Mouse (Mus musculus): Measurements from ENCODE around the gene Grid1.
A peak's percentile ranks its signal among the peaks of the same experiment; 100 is the strongest.

The Grid1 gene

DNA sequence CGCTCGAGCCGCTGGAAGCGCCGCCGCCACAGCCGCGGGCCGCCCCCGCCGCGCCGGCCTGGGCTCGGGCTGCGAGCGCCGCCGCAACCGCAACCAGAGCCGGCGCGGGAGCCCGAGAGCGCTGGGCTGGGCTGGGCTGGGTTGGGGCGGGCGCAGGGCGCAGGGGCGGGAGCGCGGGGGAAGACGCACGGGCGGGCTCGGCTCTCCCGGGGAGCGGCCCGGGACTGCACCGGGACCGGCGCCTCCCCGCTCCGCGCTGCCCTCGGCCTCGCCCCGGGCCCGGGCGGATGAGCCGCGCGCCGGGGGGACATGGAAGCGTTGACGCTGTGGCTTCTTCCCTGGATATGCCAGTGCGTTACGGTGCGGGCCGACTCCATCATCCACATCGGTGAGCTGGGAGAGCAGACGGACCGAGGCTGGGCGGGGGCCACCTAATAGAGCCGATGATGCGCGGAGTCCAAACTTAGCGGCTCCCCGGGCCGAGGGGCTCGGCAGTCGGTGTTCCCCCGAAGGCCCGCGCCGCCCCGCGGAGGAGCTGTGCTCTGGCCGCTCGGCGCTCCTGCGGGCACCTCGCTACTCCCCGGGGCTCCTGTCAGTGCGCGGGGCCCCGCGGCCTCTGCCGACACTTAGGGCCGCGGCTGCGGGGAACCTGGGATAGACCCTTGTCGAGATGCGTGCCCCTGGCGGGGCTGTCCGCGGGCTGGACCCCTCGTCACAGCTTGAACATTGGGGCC, at the start of gene Grid1:
Gene Grid1, plus strand, starts transcription at position 190 of the 734 bp plus-strand sequence.
- DNase-seq = peak; percentile 74

DNA sequence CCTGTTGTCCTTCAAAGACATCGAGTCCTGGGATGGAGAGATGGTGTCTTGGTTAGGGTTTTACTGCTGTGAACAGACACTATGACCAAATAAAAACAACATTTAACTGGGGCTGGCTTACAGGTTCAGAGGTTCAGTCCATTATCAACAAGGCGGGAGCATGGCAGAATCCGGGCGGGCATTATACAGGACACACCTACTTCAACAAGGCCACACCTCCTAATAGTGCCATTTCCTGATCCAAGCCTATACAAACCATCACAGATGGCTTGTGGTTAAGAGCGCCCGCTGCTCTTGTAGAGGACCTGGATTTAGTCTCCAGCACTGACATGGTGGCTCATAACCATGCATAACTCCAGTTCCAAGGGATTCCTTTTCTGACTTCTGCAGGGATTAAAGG, 49.4 kb upstream of the Grid1 start:
- no peak for DNase-seq

DNA sequence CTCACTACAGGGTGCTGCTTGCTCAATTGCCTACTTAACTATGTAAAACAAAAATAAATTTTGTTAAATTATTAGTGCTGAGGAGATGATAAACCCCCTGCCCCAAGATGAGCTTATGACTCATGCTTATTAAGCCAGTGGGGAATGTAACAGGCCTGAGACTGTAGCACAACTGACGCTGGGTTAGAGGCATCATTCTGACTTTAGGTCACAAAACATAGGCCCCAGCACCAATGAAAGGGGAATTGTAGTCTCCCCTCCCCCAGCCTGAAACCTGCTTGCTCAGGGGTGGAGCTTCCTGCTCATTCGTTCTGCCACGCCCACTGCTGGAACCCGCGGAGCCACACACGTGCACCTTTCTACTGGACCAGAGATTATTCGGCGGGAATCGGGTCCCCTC, 48.3 kb upstream of the Grid1 start:
- DNase-seq = no peak

DNA sequence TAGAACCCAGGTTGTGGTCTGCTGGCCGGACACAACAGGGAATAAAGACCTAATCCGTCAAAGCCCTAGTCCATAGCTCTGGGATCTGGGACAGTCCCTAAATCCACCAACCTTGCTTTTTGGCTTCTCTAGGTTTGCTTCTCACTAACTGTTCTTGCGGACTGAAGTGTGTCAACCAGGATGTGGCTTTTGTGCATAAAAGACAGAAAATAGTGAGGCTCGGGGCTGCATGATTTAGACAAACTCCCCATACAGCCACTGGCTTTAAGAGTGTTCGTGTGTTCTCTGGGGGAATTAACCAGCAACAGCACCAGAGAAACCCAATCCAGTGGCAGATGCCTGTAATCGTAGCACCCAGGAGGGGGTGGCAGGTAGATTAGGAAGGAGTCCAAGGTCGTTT, 47.8 kb upstream of the Grid1 start:
- no peak for DNase-seq

DNA sequence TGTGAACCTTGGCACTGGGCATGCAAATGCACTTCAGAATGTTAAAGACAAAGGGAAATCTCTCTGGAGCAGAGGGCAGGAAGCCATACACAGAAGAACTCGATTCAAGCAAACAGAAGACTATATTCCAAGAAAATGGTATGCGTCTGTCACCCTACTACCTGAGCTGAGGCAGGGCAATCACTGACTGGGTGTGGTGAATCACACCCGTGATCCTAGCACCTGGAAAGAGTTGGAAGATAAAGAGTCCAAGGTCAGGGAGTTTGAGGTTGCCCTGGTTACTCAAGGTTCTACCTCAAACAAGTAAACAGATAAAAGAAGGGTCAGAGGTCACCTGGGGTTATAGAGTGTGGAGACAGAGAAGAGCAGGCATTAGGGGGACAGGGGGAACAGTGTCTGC, 46.2 kb upstream of the Grid1 start:
- DNase-seq = no peak

DNA sequence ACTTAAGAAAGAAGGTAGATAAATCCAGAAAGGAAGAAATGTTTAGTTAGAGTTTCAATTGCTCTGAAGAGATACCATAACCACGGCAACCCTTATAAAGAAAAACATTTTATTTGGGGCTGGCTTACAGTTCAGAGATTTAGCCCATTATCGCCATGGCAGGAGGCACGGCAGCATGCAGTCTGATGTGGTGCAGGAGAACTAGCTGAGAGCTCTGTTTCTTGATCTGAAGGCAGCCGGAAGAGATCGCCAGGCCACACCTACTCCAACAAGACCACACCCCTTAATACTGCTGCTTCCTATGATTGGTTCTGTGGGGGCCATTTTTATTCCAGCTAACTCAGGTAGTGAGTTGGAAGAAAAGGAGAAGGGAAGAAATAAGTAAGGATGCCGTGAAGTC, 45.7 kb upstream of the Grid1 start:
- DNase-seq = no peak

DNA sequence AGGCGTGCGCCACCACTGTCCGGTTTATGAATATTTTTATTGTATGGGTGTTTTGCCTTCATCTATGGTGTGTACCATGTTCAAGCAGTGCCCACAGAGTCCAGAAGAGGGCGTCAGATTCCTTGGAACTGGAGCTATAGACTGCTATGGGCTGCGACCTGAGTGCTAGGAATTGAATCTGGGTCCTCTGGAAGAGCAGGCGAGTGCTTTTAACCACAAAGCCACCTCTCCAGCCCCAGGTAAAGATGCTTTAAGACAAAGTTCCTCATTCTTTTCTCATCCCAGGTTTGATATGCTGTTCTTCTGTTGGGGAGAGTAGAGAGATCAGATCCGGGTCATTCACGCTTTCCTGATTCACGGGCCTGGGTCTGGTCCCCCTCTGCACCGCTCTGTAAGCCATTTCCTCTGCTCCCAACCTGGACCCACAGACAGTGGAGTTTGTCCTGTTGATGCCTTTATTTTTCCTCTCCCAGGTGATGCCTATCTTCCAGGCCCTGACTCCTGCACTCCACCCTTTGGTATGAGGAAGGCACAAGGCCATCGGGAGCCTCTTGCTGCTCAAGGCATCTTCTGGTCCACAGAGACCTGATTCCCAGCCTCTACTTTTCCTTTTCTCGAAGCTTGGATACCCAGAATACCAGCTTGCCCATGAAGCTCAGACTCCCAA, 43.1 kb upstream of the Grid1 start:
- no peak for DNase-seq

DNA sequence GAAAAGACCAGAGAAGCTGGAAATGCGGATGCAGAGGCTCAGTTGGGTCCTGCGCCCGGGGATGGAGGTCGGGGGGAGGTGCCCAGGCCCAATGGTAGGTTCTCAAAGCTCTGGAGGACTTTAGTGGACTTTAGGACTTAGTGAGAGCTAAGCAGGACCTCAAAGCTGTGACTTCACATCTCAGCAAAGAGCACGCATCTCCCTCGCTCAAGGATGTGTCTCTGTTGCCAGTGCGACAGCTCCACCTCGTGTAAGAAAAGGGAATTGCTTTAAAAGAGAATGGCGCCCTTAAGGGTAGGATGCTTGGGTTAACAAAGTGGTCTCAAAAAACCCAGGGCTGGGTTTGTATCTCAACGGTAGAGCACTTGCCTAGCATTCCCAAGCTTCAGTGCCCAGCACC, 42.1 kb upstream of the Grid1 start:
- no peak for DNase-seq

DNA sequence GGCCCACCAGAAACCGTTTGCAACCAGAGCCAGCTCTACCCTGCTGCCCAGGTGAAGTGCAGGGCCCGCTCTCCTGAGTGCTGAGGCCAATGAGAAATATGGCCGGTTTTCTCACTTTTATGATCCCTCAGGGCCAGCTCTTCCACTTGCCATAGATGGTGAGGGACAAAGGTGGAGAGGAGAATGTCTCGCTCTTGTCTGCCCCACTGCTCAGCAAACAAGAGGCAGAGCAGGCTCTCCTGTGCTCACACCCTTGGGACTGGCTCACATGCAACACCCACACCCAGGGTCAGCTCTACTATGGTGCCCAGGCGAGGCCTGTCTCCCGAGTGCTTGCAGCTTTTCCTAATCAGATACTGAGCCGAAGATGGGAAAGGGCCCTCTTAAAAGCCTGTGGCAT, 41.1 kb upstream of the Grid1 start:
- DNase-seq = no peak

DNA sequence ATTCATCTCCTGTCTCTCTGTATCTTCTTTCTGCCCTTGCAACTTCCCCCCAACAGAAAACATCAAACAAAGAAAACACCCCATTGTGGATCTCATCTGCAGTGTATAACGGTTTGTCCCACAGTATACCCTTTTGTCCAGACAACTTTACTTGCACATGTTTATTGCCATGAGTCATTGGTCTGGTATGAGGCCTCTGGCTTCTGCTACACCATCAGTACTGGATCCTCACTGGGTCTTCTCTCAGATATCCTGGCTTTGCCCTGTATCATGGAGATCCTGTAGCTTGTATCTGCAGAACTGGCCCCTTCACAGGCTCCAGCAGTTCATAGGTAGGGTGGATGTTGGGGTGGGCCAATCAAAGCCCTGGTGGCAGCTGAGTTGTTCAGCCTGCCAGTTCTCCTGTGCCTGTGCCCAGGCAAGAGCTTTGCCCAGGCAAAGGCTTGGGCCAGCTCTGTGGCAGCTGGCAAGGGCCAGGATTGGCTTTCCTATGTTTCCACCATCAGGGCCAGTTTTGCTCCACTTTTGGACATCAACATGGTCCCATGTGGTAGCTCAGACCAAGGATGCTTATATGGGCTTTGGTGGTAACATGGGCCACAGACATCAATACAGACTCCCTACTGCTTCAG, 26.4 kb upstream of the Grid1 start:
- no peak for DNase-seq

DNA sequence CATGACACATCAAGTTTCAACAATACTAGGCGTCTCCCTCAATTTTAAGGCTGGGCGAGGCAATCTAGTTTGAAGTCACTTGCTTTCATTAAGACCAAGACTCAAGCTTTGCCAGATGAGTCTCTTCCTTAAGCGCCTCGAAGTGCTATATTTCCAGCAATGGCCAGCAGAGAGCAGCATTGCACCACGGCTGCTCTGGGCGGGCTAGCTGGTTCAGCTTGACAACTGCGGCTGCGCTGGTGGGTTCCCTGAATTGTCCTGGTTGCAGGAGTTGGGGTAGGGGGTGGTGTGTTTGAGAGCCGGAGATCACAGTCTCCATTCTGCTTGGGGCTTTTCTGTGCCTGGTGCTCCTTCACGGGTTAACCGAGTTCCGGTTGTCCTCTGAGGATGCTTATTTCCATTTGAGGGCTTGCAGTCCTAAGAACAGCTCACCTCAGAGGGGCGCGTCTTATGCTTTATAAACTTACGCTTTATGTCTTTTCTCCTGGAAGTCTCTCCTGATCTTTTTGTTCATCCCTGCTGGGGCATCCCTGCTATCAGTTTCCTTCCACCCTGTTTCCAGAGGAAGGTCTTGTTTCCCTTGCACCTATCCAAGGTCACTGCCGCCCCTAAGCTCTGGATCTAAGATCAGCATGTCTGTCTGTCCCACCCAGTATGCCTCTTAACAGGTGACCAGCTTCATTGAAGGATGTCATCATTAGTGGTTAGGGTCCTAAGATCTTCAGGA, 9.0 kb upstream of the Grid1 start:
- peak; percentile 81 for DNase-seq

DNA sequence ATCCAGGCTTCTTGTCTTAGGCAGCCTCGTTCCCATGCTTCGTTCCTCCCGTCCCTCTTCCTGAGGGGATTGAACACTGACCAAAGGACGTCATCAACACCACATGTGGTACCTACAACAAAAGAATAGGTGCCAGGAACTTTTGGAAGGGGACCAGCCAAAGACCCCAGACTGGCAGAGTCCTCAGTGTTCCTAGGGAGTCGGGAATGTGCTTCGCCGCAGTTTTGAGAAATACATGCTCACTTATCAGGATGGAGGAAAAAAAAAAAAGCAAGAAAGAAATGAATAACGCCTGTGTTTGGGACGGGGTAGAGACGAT, 8.5 kb upstream of the Grid1 start:
- DNase-seq = no peak

DNA sequence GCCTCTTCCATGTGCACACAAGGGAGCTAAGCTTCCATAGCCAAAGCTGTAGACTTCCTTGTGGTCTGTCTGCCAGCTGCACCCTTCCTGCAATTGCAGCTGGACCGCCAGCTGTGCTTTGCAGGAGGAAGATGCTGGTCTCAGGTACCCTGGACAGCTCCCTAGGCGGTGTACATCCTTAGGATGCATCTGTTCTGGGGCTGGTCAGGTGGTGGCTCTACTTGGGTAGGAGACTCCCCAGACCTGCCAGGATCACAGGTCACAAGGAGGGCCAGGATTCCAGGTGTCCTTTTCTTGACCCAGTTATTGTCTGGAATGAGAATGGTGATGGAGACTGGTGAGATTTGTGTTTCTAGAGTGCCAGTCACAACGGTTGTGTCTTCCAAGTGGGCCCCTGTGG, 3.6 kb upstream of the Grid1 start:
- no peak for DNase-seq

DNA sequence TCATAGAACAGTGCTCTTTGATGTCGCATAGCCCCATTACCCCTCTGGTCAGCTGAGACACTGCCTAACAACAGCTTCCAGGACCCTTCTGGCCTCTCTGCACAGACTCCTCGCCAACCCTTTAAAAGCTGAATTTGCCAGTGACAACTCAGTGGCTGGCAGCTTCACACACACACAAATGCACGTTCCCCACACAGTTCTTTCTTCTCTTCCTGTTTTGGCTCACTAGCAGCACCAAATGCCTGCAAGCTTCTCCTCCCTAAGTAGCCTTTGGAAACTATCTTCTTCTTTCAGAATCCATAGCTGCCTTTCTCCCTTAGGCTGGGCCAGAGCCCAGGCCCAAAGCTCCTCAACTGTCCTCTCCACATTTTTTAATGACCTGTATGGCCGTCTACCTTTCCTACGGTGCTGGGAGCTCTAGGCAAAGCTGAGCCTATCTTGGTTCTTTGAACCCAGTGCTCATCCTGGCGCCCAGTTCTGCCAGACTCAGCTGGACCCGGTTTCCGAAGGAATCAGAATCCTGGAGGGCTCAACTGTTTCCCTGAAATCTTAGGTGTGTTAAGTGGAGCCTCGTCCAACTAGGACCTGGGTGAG, 1.4 kb upstream of the Grid1 start:
- no peak for DNase-seq

DNA sequence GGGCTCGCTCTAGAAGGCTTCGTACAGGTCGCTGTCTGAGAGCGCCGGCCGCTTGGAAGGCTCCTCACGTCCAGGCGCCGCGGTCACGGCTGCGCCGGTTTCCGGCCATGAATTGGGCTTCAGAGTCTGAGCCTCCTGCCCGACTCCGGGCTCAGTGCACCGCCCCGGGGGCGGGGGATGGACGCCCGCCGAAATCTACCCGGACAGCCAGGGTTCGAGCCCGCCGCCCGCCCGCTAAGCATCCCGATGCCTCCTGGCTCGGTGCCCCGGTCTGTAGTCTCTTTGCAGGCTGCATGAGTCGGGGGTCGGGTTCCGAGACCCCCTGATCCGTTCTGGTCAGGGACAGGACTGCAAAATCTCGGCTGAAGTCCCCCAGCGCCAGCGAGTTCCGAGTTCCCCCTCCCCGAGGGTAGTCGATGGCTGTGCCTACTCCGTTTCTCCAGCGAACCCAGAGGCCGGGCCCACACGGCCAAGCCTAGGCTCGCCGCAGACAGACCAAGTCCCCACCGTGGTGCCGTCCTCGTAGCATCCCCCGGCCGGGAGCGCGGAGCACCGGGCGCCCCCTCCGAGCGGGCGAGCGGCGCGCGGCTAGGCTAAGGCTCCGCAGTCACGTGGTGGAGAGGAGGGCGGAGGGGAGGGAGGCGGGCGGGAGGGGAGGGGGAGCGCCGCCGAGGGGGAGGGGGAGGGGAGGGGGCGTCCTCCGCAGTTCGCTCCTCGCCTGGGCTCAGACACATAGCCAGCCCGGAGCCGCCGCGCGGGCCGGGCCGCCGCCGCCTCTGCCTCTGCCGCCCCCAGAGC, 588 bp upstream of the Grid1 start:
- peak; percentile 67 for DNase-seq

DNA sequence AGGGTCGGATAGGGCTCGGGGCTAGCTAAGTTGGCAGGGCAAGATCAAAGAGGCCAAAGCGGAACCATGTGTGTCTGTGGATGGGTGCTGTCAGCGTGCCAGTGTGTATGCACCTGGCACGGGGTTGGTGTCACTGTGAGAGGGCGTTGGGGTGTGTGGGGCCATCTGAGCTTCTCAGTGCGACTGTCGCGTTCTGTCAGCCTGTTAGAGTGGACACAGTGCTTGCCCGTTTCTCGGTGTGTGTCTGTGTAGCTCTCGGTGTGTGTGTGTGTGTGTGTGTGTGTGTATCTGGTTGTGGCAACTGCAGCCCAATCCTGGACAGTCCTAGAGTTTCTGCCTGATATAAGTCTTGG, 721 bp downstream of the Grid1 start:
- no peak for DNase-seq

DNA sequence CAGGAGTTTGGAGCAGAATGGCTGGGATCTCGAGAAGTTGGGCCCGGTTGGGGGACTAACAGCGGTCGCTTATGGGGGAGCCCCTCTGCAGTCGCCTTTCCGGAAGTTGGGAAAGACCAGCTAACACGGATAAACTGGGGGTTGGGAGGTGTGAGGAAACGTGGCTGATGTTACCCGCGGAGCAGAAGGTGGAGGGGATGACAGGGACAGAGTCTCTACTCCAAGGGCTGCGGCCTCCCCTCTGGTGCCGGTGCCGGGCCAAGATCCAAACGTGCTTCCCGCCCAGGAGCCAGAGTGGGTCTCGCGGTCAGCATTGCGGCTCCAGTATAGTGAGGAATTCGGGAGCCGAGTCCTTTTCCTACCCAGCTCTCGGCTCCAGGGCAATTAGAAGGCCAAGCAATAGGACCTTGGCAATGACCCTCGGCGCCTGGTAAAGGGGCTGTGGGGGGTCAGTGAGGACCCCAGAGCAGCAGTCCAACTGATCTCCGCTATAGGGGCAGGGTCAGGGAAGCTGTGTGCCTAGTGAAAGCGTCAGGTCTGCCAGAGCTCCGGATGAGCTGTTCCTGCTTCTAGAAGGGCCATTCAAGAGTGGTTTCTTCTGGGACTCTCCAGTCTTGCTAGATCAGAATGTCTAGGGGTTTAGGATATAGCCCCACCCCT, 1.4 kb downstream of the Grid1 start:
- no peak for DNase-seq

DNA sequence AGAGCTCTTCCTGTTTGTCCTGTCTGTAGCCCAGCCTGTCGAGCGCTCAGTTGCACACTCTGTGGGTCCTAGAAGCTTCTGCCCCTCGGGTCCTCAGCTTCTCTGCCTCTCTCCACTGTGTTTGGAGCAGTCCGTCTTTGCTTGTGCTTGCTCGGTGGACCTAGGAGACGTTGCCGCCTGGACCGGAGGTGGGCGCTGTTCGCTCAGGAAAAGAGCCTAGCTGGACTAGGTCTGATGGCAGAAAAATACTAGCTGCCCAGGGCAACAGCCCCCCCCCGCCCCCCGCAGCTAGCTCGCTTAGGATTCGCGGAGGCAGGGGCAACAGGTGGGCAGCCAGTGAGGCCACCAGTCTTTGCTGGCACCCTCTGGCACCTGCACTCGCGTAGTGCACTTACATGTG, 3.2 kb downstream of the Grid1 start:
- DNase-seq = peak; percentile 83

DNA sequence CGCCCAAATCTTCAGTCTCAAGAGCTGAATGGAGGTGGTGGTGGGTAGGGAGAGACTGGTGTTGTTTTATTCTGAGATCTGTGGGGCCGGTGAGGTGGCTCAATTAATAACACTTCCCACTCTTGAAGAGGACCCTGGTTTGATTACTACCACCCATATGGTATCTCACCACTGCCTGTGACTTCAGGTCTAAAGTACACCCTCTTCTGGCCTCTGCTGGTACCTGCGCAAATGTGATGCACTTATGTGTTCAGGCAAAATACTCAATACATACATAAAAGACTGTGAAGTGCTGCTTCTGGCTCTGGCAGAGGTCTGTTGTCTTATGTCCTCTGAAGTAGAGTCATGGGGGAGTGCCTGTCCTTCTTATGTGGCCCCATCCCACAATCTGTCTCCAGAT, 4.3 kb downstream of the Grid1 start:
- DNase-seq = no peak

DNA sequence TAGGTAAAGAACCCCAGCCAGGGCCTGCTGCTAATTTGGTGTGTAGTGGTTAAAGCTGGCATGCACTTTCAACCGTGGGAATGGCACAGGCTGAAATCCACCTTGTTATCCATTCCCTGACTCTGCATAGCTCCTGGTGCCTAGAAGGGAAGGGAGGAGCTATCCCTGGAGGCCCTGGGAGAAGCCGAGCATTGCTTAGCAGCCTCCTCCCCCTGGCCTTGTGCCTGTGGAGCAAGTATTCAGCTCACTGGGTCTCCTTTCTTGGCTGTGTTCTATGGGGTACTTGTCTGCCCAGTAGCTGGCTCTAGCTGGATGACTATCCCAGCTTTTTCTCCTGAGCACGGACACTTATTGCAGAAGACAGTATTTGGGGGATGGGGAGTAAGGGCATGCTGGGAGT, 6.0 kb downstream of the Grid1 start:
- peak; percentile 38 for DNase-seq

DNA sequence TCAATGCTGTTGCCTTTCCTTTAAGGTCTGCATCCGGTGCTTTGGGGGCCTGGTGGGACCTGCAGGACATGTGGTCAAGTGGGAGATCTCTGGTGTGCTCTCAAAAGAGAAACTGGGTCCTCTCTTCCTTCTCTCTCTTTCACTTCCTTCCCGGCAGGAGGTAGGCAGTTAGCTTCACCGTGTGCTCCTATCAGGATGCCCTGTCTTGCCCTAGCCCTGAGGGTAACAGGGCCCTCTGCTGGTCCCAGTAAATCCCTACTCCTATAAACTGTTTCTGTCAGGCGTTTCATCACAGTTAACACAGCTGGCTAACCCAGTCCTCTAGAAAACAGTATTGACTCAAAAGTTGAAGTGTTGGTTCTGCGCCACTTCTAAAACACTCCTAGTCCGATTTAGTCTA, 9.9 kb downstream of the Grid1 start:
- no peak for DNase-seq

DNA sequence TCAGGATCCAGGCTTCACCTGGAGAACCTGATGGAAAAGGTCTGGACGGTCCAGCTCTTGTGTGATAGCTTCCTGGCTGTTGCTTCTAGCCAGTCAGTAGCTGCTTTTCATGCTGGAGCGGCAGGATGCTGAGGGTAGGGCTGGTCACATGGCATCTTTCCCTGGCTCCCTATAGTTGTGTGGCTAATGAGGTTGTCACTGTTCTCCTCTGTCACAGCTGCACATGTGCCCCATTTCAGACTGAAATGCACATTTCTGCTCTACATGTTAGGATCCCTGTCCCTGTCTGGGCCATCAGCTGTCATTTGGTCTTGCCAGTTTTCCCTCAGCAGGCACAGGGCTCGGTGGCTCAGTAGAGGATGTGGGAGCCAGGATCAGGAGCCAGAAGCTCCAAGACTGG, 17.2 kb downstream of the Grid1 start:
- DNase-seq = no peak
